ENCODE assay signal across 11 mouse cellular contexts in genomic region chr11:3483980-3484642, GRCm38 (mm10). TPM values are rescaled to one million over a fixed set of nuclear protein-coding genes. Genes with fewer than 3 reads are reported as not detected.
A peak's percentile ranks its signal among the peaks of the same experiment; 100 is the strongest.
DNase-seq lines count a peak whose midpoint lies in the region; ATAC-seq and TF ChIP-seq lines count a peak whose summit lies in the region.
"Had no signal": no experiment of that assay in that cellular context is flagged by ENCODE, and none has a peak within 500 bp of the region (broad histone marks: within the 10 kb centered on the region; RNA-seq: fewer than 3 reads in every experiment).

No protein-coding gene starts in this region.

- no peaks in the 10 kb centered on the region for H3K27me3 ChIP-seq in forebrain, embryonic 14.5 days (replicated peaks; ENCODE audit: control insufficient read depth, insufficient read depth, low read length)
- no peaks in the 10 kb centered on the region for H3K27me3 ChIP-seq in forebrain, embryonic 12.5 days

- DNase-seq in forebrain, embryonic 14.5 days (ENCODE audit: low spot score): peak; percentile 3
- peak; percentile 48 for DNase-seq in lung, postnatal 10 days
- DNase-seq in lung, postnatal 14 days: no peak
- peak; percentile 42 for DNase-seq in layer of hippocampus, adult 9-10 months (ENCODE audit: low spot score)
- DNase-seq in spleen, postnatal 4 days (ENCODE audit: low spot score in 2 of 2): no peak
- DNase-seq: heart, adult 18-20 months had no signal

- no peak for TF ChIP-seq POLR2A in olfactory bulb, adult 2 months (IDR thresholded peaks at IDR 0.05; ENCODE audit: insufficient read depth, low read depth, low read length)

- no peak for ATAC-seq in forebrain, embryonic 14.5 days
- ATAC-seq in forebrain, embryonic 12.5 days (ENCODE audit: low FRiP score): no peak
- no peak for ATAC-seq in monocyte, adult 5-6 weeks (replicated peaks; ENCODE audit: insufficient number of reproducible peaks, low FRiP score, low TSS enrichment, poor library complexity, severe bottlenecking)
- ATAC-seq: intestine, embryonic 16.5 days had no signal

- H3K4me1 ChIP-seq in forebrain, embryonic 14.5 days (ENCODE audit: control insufficient read depth, insufficient read depth, low read length): no peaks in the 10 kb centered on the region
- H3K4me1 ChIP-seq in forebrain, embryonic 12.5 days: peaks cover 4% of the 10 kb centered on the region; the same call in 1 of the 2 replicates
- peaks cover 27% of the 10 kb centered on the region for H3K4me1 ChIP-seq in olfactory bulb, adult 2 months (ENCODE audit: control insufficient read depth, insufficient read depth, low read length)

- no peak overlapping the region for H3K27ac ChIP-seq in forebrain, embryonic 14.5 days (ENCODE audit: low read depth, low read length)
- H3K27ac ChIP-seq in forebrain, embryonic 12.5 days: no peak overlapping the region
- peak overlapping the region; percentile 75 for H3K27ac ChIP-seq in olfactory bulb, adult 2 months (ENCODE audit: insufficient read depth, low read depth, low read length)

- no peak overlapping the region for H3K9ac ChIP-seq in forebrain, embryonic 14.5 days (ENCODE audit: low read length)
- H3K9ac ChIP-seq in forebrain, embryonic 12.5 days: no peak overlapping the region

- H3K4me2 ChIP-seq in forebrain, embryonic 14.5 days (ENCODE audit: low read length): no peak overlapping the region
- H3K4me2 ChIP-seq in forebrain, embryonic 12.5 days: no peak overlapping the region

- WGBS in forebrain, embryonic 14.5 days: 53% methylated on average over 11 of the region's 11 CpGs
- WGBS in forebrain, embryonic 12.5 days: 64% methylated on average over 11 of the region's 11 CpGs
- 23% methylated on average over 11 of the region's 11 CpGs for WGBS in olfactory bulb, adult 2 months

- no peak for TF ChIP-seq CTCF in olfactory bulb, adult 2 months (IDR thresholded peaks at IDR 0.05; ENCODE audit: insufficient read depth, low read depth, low read length)

- no peak overlapping the region for H3K4me3 ChIP-seq in forebrain, embryonic 14.5 days (ENCODE audit: low read depth, low read length)
- no peak overlapping the region for H3K4me3 ChIP-seq in forebrain, embryonic 12.5 days (replicated peaks)
- H3K4me3 ChIP-seq in olfactory bulb, adult 2 months (ENCODE audit: insufficient read depth, low read depth, low read length): no peak overlapping the region

- no peaks in the 10 kb centered on the region for H3K9me3 ChIP-seq in forebrain, embryonic 14.5 days (replicated peaks; ENCODE audit: control insufficient read depth, low read length)
- H3K9me3 ChIP-seq in forebrain, embryonic 12.5 days: no peaks in the 10 kb centered on the region

- H3K36me3 ChIP-seq in forebrain, embryonic 14.5 days (ENCODE audit: control insufficient read depth, insufficient read depth, low read length): no peaks in the 10 kb centered on the region
- H3K36me3 ChIP-seq in forebrain, embryonic 12.5 days (replicated peaks): no peaks in the 10 kb centered on the region

RNA-seq across cellular contexts. Expression of gene Pla2g3, which starts 4.0 kb away (rescaled TPM):
- 0.44 and 0.59 TPM in 2 replicates for polyA plus RNA-seq in forebrain, embryonic 14.5 days (2014; fragmentation: Nextera tagmentation; extraction: Ambion mirVana)
- polyA plus RNA-seq in forebrain, embryonic 12.5 days (2016; fragmentation: Nextera tagmentation; extraction: Ambion mirVana): 0.59 and 0.64 TPM in 2 replicates
- polyA plus RNA-seq in olfactory bulb, adult 2 months (2012; ENCODE audit: insufficient read depth, insufficient read length, low replicate concordance, missing spikeins): not detected in 2 replicates
- total RNA-seq in monocyte, adult 5-6 weeks (2017): 0.29 to 3.8 TPM in 2 of 3 replicates, not detected in the other
- total RNA-seq: liver, adult 2 months had no signal

RNA-seq across cellular contexts. Expression of gene Inpp5j, which starts 20.5 kb away (rescaled TPM):
- polyA plus RNA-seq in forebrain, embryonic 14.5 days (2014; fragmentation: Nextera tagmentation; extraction: Ambion mirVana): 1.4 and 2.1 TPM in 2 replicates
- 0.49 and 0.52 TPM in 2 replicates for polyA plus RNA-seq in forebrain, embryonic 12.5 days (2016; fragmentation: Nextera tagmentation; extraction: Ambion mirVana)
- not detected in 2 replicates for polyA plus RNA-seq in olfactory bulb, adult 2 months (2012; ENCODE audit: insufficient read depth, insufficient read length, low replicate concordance, missing spikeins)
- total RNA-seq in monocyte, adult 5-6 weeks (2017): 0.68 to 5.5 TPM (median 2.3 TPM) in 3 replicates
- total RNA-seq: liver, adult 2 months had no signal

RNA-seq across cellular contexts. Expression of gene Selenom, which starts 30.4 kb away (rescaled TPM):
- 42.0 and 49.1 TPM in 2 replicates for polyA plus RNA-seq in forebrain, embryonic 14.5 days (2014; fragmentation: Nextera tagmentation; extraction: Ambion mirVana)
- polyA plus RNA-seq in forebrain, embryonic 12.5 days (2016; fragmentation: Nextera tagmentation; extraction: Ambion mirVana): 49.7 and 51.0 TPM in 2 replicates
- not detected in 2 replicates for polyA plus RNA-seq in olfactory bulb, adult 2 months (2012; ENCODE audit: insufficient read depth, insufficient read length, low replicate concordance, missing spikeins)
- total RNA-seq in monocyte, adult 5-6 weeks (2017): 3.0 to 22.8 TPM (median 7.5 TPM) in 3 replicates

RNA-seq across cellular contexts. Expression of gene Rnf185, which starts 31.9 kb away (rescaled TPM):
- 52.3 and 56.2 TPM in 2 replicates for polyA plus RNA-seq in forebrain, embryonic 14.5 days (2014; fragmentation: Nextera tagmentation; extraction: Ambion mirVana)
- polyA plus RNA-seq in forebrain, embryonic 12.5 days (2016; fragmentation: Nextera tagmentation; extraction: Ambion mirVana): 42.4 and 43.2 TPM in 2 replicates
- polyA plus RNA-seq in olfactory bulb, adult 2 months (2012; ENCODE audit: insufficient read depth, insufficient read length, low replicate concordance, missing spikeins): not detected in 2 replicates
- 14.4 to 15.7 TPM (median 14.5 TPM) in 3 replicates for total RNA-seq in monocyte, adult 5-6 weeks (2017)

RNA-seq across cellular contexts. Expression of gene Smtn, which starts 56.3 kb away (rescaled TPM):
- polyA plus RNA-seq in forebrain, embryonic 14.5 days (2014; fragmentation: Nextera tagmentation; extraction: Ambion mirVana): 11.6 and 16.4 TPM in 2 replicates
- 36.2 and 38.0 TPM in 2 replicates for polyA plus RNA-seq in forebrain, embryonic 12.5 days (2016; fragmentation: Nextera tagmentation; extraction: Ambion mirVana)
- polyA plus RNA-seq in olfactory bulb, adult 2 months (2012; ENCODE audit: insufficient read depth, insufficient read length, low replicate concordance, missing spikeins): not detected in 2 replicates
- 1.4 to 6.2 TPM (median 2.6 TPM) in 3 replicates for total RNA-seq in monocyte, adult 5-6 weeks (2017)

Comparison
In these comparisons a context has a peak if more than half of its experiments do, and no peak if none do; other contexts are left out.
1. DNase-seq: peak in forebrain, embryonic 14.5 days (single experiment), lung, postnatal 10 days (single experiment) and layer of hippocampus, adult 9-10 months (single experiment); none in lung, postnatal 14 days (single experiment) and spleen, postnatal 4 days (0 of 2).
2. RNA of gene Selenom, which starts 30.4 kb away (polyA plus RNA-seq): 49.7 to 51.0 TPM in forebrain, embryonic 12.5 days and 42.0 to 49.1 TPM in forebrain, embryonic 14.5 days; not detected in olfactory bulb, adult 2 months; every median in the first group is over 10 times any median in the second.